Mouse (Mus musculus): ENCODE results near the gene Eme2. TPM values are rescaled to one million over a fixed set of nuclear protein-coding genes. Genes with fewer than 3 reads are reported as not detected.

Eme2 gene
- polyA plus RNA-seq, 1 experiment from 2014 or later, result 33.6 TPM

GRCm38 (mm10) chr17:24894061-24894994 lies 559 bp downstream of the Eme2 start:
- Histone ChIP-seq H3K4me1 (peaks cover 46% of the 10 kb centered on the region), H3K36me3 (replicated peaks) (peaks cover 74% of the 10 kb centered on the region)
- DNase-seq (ENCODE audit: low spot score), result no peak

DNA sequence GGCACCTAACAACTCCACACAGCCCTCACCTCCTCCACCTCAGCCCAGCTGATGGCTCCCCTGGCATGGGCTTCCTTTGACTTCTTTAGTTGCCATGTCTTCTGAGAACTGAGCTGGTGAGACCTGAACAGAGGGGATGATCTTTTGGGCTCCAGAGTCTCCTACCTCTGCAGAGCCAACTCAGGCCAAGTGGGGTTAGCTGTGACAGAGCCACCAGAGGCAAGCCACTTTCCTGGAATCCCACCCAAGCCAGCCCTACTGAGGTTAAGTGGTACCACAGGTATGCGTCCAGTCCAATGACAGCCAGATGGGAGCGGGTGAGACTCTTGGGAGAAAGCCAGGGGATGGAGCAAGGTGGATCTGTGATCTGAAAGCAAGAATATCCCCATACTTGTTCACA lies 1.6 kb downstream of the Eme2 start:
- Histone ChIP-seq H3K4me1 (peaks cover 46% of the 10 kb centered on the region), H3K36me3 (replicated peaks) (peaks cover 73% of the 10 kb centered on the region), H3K27me3 (replicated peaks; ENCODE audit: low read depth, poor library complexity, severe bottlenecking) (no peaks in the 10 kb centered on the region), H3K4me3 (peak overlapping the region; percentile 83; the same call in 1 of the 2 replicates), H3K9me3 (no peaks in the 10 kb centered on the region), H3K27ac (replicated peaks) (no peak overlapping the region)
- no peak for DNase-seq (ENCODE audit: low spot score)
- 95% methylated on average over 2 of the region's 2 CpGs for WGBS

More at GRCm38 (mm10) chr17:24894061-24894994, 559 bp downstream of the Eme2 start:
- no peaks in the 10 kb centered on the region for H3K9me3 ChIP-seq
- no peaks in the 10 kb centered on the region for H3K27me3 ChIP-seq (replicated peaks; ENCODE audit: low read depth, poor library complexity, severe bottlenecking)
- peak overlapping the region; percentile 83 for H3K4me3 ChIP-seq
- WGBS, result 10% methylated on average over 31 of the region's 31 CpGs
- H3K27ac ChIP-seq (replicated peaks), result peak overlapping the region; percentile 90

GRCm38 (mm10) chr17:24892785-24893184 lies 2.1 kb downstream of the Eme2 start:
- Histone ChIP-seq H3K36me3 (replicated peaks) (peaks cover 68% of the 10 kb centered on the region), H3K4me3 (peak overlapping the region; percentile 83; the same call in 1 of the 2 replicates), H3K27ac (replicated peaks) (no peak overlapping the region), H3K27me3 (replicated peaks; ENCODE audit: low read depth, poor library complexity, severe bottlenecking) (no peaks in the 10 kb centered on the region), H3K4me1 (peaks cover 45% of the 10 kb centered on the region), H3K9me3 (no peaks in the 10 kb centered on the region)
- 92% methylated on average over 12 of the region's 12 CpGs for WGBS
- DNase-seq (ENCODE audit: low spot score), result no peak

DNA sequence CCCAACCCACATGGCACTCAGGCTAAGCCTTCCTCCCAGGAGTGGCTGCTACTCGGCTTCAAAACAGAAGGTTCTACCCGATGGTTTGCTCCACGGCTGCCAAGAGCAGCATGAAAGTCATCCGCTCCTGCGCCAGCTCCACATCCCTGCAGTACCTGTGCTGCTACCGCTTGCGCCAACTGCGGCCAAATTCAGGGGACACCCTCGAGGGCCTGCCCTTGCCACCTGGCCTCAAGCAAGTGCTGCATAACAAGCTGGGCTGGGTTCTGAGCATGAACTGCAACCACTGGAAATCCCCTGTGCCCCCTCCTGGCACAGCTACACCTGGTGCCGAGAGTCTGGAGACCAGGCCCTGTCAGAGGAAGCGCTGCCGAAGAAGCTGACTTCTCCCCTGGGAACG lies 3.6 kb downstream of the Eme2 start:
- H3K27me3 ChIP-seq (replicated peaks; ENCODE audit: low read depth, poor library complexity, severe bottlenecking), result no peaks in the 10 kb centered on the region
- peaks cover 40% of the 10 kb centered on the region for H3K4me1 ChIP-seq
- H3K27ac ChIP-seq (replicated peaks), result no peak overlapping the region
- WGBS, result 90% methylated on average over 13 of the region's 13 CpGs
- no peak for DNase-seq (ENCODE audit: low spot score)
- no peak overlapping the region for H3K4me3 ChIP-seq
- no peaks in the 10 kb centered on the region for H3K9me3 ChIP-seq
- H3K36me3 ChIP-seq (replicated peaks), result peaks cover 57% of the 10 kb centered on the region

- H3K4me3 ChIP-seq, result peak overlapping the region; percentile 24
- no peaks in the 10 kb centered on the region for H3K27me3 ChIP-seq (replicated peaks; ENCODE audit: low read depth, poor library complexity, severe bottlenecking)
- 90% methylated on average over 19 of the region's 19 CpGs for WGBS
- no peak for DNase-seq (ENCODE audit: low spot score)
- no peaks in the 10 kb centered on the region for H3K9me3 ChIP-seq
- no peak overlapping the region for H3K27ac ChIP-seq (replicated peaks)
- H3K36me3 ChIP-seq (replicated peaks), result peaks cover 57% of the 10 kb centered on the region
- peaks cover 35% of the 10 kb centered on the region for H3K4me1 ChIP-seq
These were observed 4.5 kb downstream of the Eme2 start for GRCm38 (mm10) chr17:24890151-24891092.

DNA sequence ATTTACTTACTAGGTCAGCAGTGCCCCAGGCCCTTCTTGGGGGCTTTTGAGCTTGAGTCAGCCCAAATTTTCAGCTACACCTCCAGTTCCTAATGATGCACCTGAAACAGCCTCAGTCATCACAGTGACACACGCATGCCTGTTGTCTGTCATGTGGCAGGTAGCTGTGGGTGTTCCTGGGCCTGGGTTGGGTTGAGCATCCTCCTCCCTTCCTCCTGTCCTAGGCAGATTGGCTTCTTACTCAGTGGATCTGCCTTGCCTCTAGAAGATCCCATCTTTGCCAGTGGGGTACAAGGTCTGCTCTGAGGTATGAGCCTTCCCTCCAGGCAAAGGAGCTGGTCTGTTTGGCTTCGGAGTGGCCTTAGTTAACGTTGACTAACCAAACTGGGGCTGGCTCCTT lies 6.0 kb downstream of the Eme2 start:
- H3K27me3 ChIP-seq (replicated peaks; ENCODE audit: low read depth, poor library complexity, severe bottlenecking), result no peaks in the 10 kb centered on the region
- DNase-seq (ENCODE audit: low spot score), result no peak
- peaks cover 31% of the 10 kb centered on the region for H3K4me1 ChIP-seq
- H3K27ac ChIP-seq (replicated peaks), result no peak overlapping the region
- H3K4me3 ChIP-seq, result 0 out of 2 replicates have a peak overlapping the region, but pooled peaks have one; percentile 11
- no peaks in the 10 kb centered on the region for H3K9me3 ChIP-seq
- H3K36me3 ChIP-seq (replicated peaks), result peaks cover 67% of the 10 kb centered on the region
- 89% methylated on average over 3 of the region's 3 CpGs for WGBS

DNA sequence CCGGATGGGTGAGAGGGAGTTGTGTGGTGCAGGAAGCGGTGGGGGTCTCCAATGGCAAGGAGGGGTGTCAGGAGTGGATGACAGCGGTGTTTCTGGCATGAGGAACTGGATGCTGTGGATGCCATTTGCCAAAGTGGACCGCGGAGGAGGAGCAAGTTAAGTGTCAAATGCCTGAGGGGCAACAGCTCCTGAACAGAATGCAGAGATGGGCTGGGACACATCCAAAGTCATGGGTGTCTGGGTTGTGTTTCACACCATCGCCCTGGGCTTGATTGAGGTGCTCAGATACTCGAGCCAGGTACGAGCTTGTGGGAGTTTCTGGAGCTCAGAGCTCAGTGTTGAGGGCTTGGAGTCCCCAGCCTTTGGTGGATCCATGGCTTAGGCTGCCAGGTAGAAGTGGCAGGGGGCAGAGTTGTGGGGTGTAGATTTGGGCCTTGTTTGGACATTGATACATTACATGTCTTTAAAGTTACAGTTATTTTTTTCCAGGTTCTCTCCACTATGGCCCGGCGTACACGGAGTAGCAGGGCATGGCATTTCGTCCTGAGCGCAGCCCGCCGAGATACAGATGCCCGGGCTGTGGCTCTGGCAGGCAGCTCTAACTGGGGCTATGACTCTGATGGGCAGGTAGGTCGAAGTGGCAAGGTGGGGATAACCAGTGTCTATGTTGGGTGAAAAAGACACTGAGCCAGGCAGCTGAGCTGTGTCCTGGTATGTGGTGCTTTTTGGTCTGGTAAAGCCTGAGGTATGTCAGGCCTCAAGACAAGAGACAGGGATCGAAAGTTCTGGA lies 7.4 kb downstream of the Eme2 start:
- DNase-seq (ENCODE audit: low spot score), result no peak
- Histone ChIP-seq H3K9me3 (no peaks in the 10 kb centered on the region), H3K4me3 (peak overlapping the region; percentile 84), H3K27ac (replicated peaks) (peak overlapping the region; percentile 85), H3K4me1 (peaks cover 24% of the 10 kb centered on the region), H3K27me3 (replicated peaks; ENCODE audit: low read depth, poor library complexity, severe bottlenecking) (no peaks in the 10 kb centered on the region), H3K36me3 (replicated peaks) (peaks cover 67% of the 10 kb centered on the region)
- 66% methylated on average over 18 of the region's 18 CpGs for WGBS

DNA sequence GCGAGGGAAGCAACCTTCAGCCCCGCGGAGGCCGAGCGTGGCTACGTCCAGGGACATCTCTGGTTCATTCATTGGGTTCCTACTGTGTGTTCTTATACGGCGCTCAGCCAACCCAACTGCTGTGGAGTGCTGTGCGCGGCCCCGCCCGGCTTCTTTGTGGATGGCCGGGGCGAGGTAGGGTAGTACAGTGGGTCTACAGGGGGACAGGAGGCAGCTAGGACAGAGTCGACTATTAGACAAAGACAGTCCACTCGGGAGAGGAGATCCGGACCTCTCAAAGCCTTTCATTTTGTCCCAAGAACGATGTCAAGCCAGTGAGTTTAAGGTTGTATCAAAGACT lies 8.0 kb downstream of the Eme2 start:
- peaks cover 67% of the 10 kb centered on the region for H3K36me3 ChIP-seq (replicated peaks)
- peak overlapping the region; percentile 85 for H3K27ac ChIP-seq (replicated peaks)
- H3K9me3 ChIP-seq, result no peaks in the 10 kb centered on the region
- WGBS, result under 1% methylated on average over 18 of the region's 18 CpGs
- peaks cover 28% of the 10 kb centered on the region for H3K4me1 ChIP-seq
- no peak for DNase-seq (ENCODE audit: low spot score)
- H3K27me3 ChIP-seq (replicated peaks; ENCODE audit: low read depth, poor library complexity, severe bottlenecking), result no peaks in the 10 kb centered on the region
- H3K4me3 ChIP-seq, result peak overlapping the region; percentile 84

DNA sequence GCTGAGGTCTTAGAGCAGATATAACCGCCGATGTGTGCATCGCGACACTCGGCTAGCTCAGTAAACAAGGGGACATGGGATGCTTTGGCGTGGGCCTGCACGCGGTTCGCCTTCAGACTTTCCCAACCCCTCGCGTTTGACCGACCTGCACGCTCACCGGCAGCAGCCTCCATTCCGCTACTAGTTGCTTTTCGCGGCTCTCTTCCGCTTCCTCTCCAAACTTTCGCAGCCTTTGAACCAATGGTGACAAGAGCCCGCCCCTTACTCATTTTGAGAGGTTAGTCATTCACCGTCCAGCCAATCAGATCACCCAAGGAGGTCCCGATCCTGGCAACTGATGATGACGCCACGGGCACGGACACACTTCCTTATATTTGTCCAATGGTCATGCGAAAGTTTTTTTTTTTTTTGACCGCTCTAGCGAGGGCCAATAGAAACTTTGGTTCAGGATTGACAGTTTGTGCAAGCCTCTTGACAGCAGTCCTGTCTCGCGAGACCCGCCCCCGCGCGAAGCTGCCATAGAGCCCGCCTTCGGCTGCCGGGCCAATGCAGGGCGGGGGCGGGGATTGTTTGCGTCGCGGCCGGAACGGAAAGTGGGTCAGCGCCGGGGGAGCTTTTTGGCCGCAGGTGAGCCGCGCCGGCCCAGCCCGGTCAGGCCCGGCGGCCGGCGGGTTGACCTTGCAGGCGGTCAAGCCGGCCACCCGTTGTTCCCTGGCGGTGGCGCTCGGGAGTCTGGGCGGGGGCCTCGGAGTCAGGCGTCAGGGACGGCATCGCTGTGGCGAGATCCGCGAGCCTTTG lies 8.6 kb downstream of the Eme2 start, which contains the start of the genes Nubp2 and Spsb3:
Gene Nubp2 (minus strand): TSS at position 216 of the 798 bp plus-strand sequence.
Gene Spsb3 (plus strand): TSS at position 510 of the 798 bp plus-strand sequence.
- WGBS, result under 1% methylated on average over 69 of the region's 69 CpGs
- H3K9me3 ChIP-seq, result no peaks in the 10 kb centered on the region
- peaks cover 34% of the 10 kb centered on the region for H3K4me1 ChIP-seq
- peak within 1 kb of the TSS; percentile 85 for H3K27ac ChIP-seq (replicated peaks)
- H3K27me3 ChIP-seq (replicated peaks; ENCODE audit: low read depth, poor library complexity, severe bottlenecking), result no peaks in the 10 kb centered on the region
- H3K4me3 ChIP-seq, result peak within 1 kb of the TSS; percentile 84
- peaks cover 65% of the 10 kb centered on the region for H3K36me3 ChIP-seq (replicated peaks)
- peak; percentile 97 for DNase-seq (ENCODE audit: low spot score)

- no peak for DNase-seq (ENCODE audit: low spot score)
- Histone ChIP-seq H3K4me3 (peak overlapping the region; percentile 84), H3K9me3 (no peaks in the 10 kb centered on the region), H3K4me1 (peaks cover 41% of the 10 kb centered on the region), H3K27ac (replicated peaks) (peak overlapping the region; percentile 62; the same call in 1 of the 2 replicates), H3K36me3 (replicated peaks) (peaks cover 57% of the 10 kb centered on the region), H3K27me3 (replicated peaks; ENCODE audit: low read depth, poor library complexity, severe bottlenecking) (no peaks in the 10 kb centered on the region)
- 26% methylated on average over 22 of the region's 22 CpGs for WGBS
These were observed 9.3 kb downstream of the Eme2 start for GRCm38 (mm10) chr17:24885356-24886133.
